Mouse (Mus musculus) lung, postnatal 0 days (tissue): ENCODE data around the gene Mprip.

Source experiments
- CTCF ChIP-seq: IDR thresholded peaks from 2 replicates; pipeline ENCODE4 v1.5.1; 2016; ENCODE audit warnings: antibody characterized with exemption, mild to moderate bottlenecking
- EP300 ChIP-seq: IDR thresholded peaks from 2 replicates; pipeline ENCODE4 v1.6.1; 2016; ENCODE audit warnings: antibody characterized with exemption, mild to moderate bottlenecking, control low read depth

- TF ChIP-seq CTCF (no peak), EP300 (no peak)
Measured at GRCm38 (mm10) chr11:59805256-59805655, 144.2 kb downstream of the Mprip start.
